Mouse (Mus musculus) MEL (cell line): ENCODE results near the gene Gosr1.

Experiments used
- BHLHE40 ChIP-seq: IDR thresholded peaks from 2 replicates; pipeline ENCODE4 v1.6.1; 2012; ENCODE audit warnings: low read depth, mild to moderate bottlenecking, inconsistent platforms, low read length, improper control_type of control experiment, borderline replicate concordance
- HCFC1 ChIP-seq: IDR thresholded peaks from 2 replicates; pipeline ENCODE4 v1.6.1; 2012; ENCODE audit warnings: low read depth, mild to moderate bottlenecking, inconsistent platforms, low read length, improper control_type of control experiment, moderate library complexity
- JUND ChIP-seq: IDR thresholded peaks from 2 replicates; pipeline ENCODE4 v1.6.1; 2011; ENCODE audit warnings: low read depth, mild to moderate bottlenecking, improper control_type of control experiment, low read length
- MEF2A ChIP-seq: IDR thresholded peaks from 2 replicates; pipeline ENCODE4 v1.6.1; 2014; ENCODE audit warnings: low read depth, mild to moderate bottlenecking, inconsistent platforms, low read length, improper control_type of control experiment; ENCODE audit not compliant: poor library complexity, insufficient replicate concordance, severe bottlenecking; ENCODE audit errors: extremely low read depth
- POLR2A ChIP-seq, 2 experiments: IDR thresholded peaks; 2 replicates each; pipeline ENCODE4 v1.6.1; 2011 to 2012; ENCODE audit warnings: low read length in 2 of 2, mild to moderate bottlenecking in 2 of 2, control low read depth in 1 of 2, improper control_type of control experiment in 1 of 2, low read depth in 1 of 2, moderate library complexity in 1 of 2; ENCODE audit not compliant: control insufficient read depth in 1 of 2, insufficient read depth in 1 of 2, poor library complexity in 1 of 2
- RCOR1 ChIP-seq: IDR thresholded peaks from 2 replicates; pipeline ENCODE4 v1.6.1; 2012; ENCODE audit warnings: low read depth, mild to moderate bottlenecking, inconsistent platforms, low read length, improper control_type of control experiment
- ZC3H11A ChIP-seq: IDR thresholded peaks from 2 replicates; pipeline ENCODE4 v1.6.1; 2012; ENCODE audit warnings: low read depth, mild to moderate bottlenecking, inconsistent platforms, low read length, improper control_type of control experiment

DNA sequence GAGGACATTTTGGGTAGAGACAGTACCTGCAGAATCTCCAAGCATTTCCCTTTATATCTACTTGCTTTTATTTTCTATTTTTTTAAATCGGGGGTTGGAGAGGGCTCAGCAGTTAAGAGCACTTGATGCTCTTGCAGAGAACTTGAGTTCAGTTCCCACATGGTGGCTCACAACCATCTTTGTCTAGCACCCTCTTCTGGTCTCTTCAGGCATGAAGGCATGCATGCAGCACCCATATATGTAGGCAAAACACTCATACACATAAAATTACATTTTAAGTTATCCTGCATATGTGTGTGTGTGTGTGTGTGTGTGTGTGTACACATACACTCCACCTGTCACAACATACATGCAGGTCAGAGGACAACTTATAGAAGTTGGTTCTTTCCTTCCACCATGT lies 17.5 kb downstream of the Gosr1 start:
- TF ChIP-seq POLR2A (IDR thresholded peaks at IDR 0.05; ENCODE audit: control insufficient read depth in 1 of 2, insufficient read depth in 1 of 2, low read depth in 1 of 2, low read length in 2 of 2, poor library complexity in 1 of 2) = no peak
- TF ChIP-seq RCOR1 = no peak
- no peak for TF ChIP-seq BHLHE40
- TF ChIP-seq MEF2A = no peak
- TF ChIP-seq HCFC1 = no peak
- TF ChIP-seq JUND = no peak
- TF ChIP-seq ZC3H11A = no peak
